Mouse (Mus musculus) heart, adult 2 months (tissue): Measurements from ENCODE around the gene Camkv.

Source experiments
- CTCF ChIP-seq: fragments of 200-600 bp; IDR thresholded peaks from 2 replicates; pipeline ENCODE4 v1.8.1; 2022; ENCODE audit warnings: antibody characterized with exemption, mild to moderate bottlenecking, moderate library complexity
- POLR2A ChIP-seq: fragments of 200-500 bp; IDR thresholded peaks from 2 replicates; pipeline ENCODE4 v1.6.1; 2011; ENCODE audit warnings: mild to moderate bottlenecking, low read depth, low read length, control low read depth; ENCODE audit not compliant: insufficient read depth

DNA sequence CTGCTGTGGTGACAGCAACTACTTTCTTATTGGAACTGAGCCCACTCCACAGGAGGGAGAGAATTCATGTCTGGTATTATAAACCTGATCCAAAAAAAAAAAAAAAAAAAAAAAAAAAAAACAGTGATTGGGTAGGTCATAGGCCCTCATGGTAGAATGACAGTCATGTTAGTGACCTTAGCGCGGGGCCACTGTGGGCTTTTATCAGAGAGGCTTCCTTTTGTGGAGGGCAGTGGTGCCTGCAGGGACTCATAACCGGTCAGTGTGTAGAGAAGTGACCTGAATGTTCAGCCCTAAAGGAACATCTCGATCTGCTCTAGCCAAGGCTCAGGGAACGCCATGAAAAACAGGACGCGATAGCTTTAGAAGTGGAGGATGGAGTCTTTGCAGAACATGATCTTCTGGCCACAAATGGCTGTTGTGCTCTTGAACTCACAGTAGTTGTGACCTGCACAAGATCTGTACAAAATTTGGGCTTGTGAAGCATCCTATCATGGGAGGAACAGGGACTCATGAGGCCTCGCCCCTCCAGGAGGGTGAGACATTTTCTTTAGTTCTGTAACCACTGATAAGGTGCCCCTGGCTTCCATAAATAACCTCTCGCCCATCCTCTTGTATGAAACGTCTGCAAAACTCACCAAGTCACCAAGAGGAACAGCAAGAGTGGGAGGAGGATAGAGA, 39.2 kb downstream of the Camkv start:
- TF ChIP-seq CTCF (no peak), POLR2A (no peak)
